Mouse (Mus musculus): ENCODE data around the gene Slit1. TPM values are rescaled to one million over a fixed set of nuclear protein-coding genes. Genes with fewer than 3 reads are reported as not detected.

Gene Slit1
- polyA plus RNA-seq, 1 experiment from 2014 or later, result 32.8 TPM

GRCm38 (mm10) chr19:41685453-41686086 is 57.9 kb downstream of the Slit1 start:
- Histone ChIP-seq H3K27me3 (replicated peaks) (no peaks in the 10 kb centered on the region), H3K4me1 (peaks cover 70% of the 10 kb centered on the region), H3K9ac (replicated peaks) (no peak overlapping the region), H3K27ac (replicated peaks) (no peak overlapping the region), H3K9me3 (replicated peaks) (no peaks in the 10 kb centered on the region), H3K4me2 (no peak overlapping the region), H3K36me3 (no peaks in the 10 kb centered on the region), H3K4me3 (replicated peaks) (no peak overlapping the region)
- no peak for ATAC-seq (ENCODE audit: low FRiP score)
- 69% methylated on average over 13 of the region's 13 CpGs for WGBS

DNA sequence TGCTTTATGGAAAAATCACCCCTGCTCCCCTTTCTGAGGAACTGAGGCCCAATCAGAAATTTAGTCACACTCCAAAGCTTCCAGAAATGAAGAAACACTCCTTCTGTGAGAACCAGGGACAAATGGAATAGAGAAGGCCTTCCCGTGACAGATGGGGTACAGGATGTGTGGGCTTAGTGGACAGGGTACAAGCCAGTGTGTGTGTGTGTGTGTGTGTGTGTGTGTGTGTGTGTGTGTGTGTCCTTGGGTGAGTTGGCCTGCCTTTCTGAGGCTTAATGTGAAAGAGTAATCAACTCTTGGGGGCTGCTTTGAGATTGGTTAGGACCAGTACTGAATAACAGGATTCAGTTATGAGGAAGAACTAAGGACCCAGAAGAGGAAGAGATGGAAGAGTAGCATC is 58.6 kb downstream of the Slit1 start:
- no peaks in the 10 kb centered on the region for H3K36me3 ChIP-seq
- 86% methylated on average over 1 of the region's 1 CpGs for WGBS
- no peak overlapping the region for H3K9ac ChIP-seq (replicated peaks)
- ATAC-seq (ENCODE audit: low FRiP score), result no peak
- no peak overlapping the region for H3K4me3 ChIP-seq (replicated peaks)
- H3K27me3 ChIP-seq (replicated peaks), result no peaks in the 10 kb centered on the region
- H3K27ac ChIP-seq (replicated peaks), result 0 out of 2 replicates have a peak overlapping the region, but pooled peaks have one; percentile 28
- peaks cover 63% of the 10 kb centered on the region for H3K4me1 ChIP-seq
- no peak overlapping the region for H3K4me2 ChIP-seq
- no peaks in the 10 kb centered on the region for H3K9me3 ChIP-seq (replicated peaks)

DNA sequence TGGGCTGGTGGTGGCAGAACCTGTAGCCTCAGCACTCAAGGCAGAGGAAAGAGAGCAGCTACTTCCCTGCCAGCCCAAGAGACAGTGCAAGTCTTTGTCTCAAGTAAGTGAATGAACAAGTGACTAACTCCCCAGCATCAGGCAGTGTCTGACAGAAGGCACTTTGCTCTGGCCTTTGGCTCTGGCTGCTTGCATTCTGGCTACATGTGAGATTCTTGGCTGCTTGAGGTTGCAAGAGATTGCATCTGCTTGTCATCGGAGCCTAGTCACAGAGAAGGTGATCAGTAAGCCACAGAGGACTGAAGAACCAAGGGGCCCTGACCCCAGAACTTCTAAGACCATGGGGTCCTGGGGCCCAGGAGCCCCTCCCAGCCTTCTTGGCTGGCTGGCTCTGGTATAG is 59.5 kb downstream of the Slit1 start:
- no peaks in the 10 kb centered on the region for H3K9me3 ChIP-seq (replicated peaks)
- no peak for ATAC-seq (ENCODE audit: low FRiP score)
- H3K27ac ChIP-seq (replicated peaks), result no peak overlapping the region; the same call in 1 of the 2 replicates
- H3K4me3 ChIP-seq (replicated peaks), result no peak overlapping the region
- no peaks in the 10 kb centered on the region for H3K27me3 ChIP-seq (replicated peaks)
- WGBS, result 73% methylated on average over 1 of the region's 1 CpGs
- no peaks in the 10 kb centered on the region for H3K36me3 ChIP-seq
- no peak overlapping the region for H3K4me2 ChIP-seq
- H3K4me1 ChIP-seq, result peaks cover 62% of the 10 kb centered on the region
- H3K9ac ChIP-seq (replicated peaks), result no peak overlapping the region

- Histone ChIP-seq H3K4me2 (no peak overlapping the region), H3K4me1 (peaks cover 63% of the 10 kb centered on the region), H3K27ac (replicated peaks) (0 out of 2 replicates have a peak overlapping the region, but pooled peaks have one; percentile 38), H3K36me3 (no peaks in the 10 kb centered on the region), H3K4me3 (replicated peaks) (no peak overlapping the region), H3K27me3 (replicated peaks) (no peaks in the 10 kb centered on the region), H3K9me3 (replicated peaks) (no peaks in the 10 kb centered on the region), H3K9ac (replicated peaks) (no peak overlapping the region)
- no peak for ATAC-seq (ENCODE audit: low FRiP score)
- WGBS, result 78% methylated on average over 1 of the region's 1 CpGs
Measured at GRCm38 (mm10) chr19:41680267-41680666, 63.2 kb downstream of the Slit1 start.

- H3K4me2 ChIP-seq, result peak overlapping the region; percentile 24
- no peaks in the 10 kb centered on the region for H3K9me3 ChIP-seq (replicated peaks)
- no peak for ATAC-seq (ENCODE audit: low FRiP score)
- H3K27ac ChIP-seq (replicated peaks), result peak overlapping the region; percentile 43; the same call in 1 of the 2 replicates
- 11% methylated on average over 15 of the region's 15 CpGs for WGBS
- H3K36me3 ChIP-seq, result no peaks in the 10 kb centered on the region
- H3K27me3 ChIP-seq (replicated peaks), result no peaks in the 10 kb centered on the region
- H3K4me1 ChIP-seq, result peaks cover 54% of the 10 kb centered on the region
- H3K9ac ChIP-seq (replicated peaks), result no peak overlapping the region
- H3K4me3 ChIP-seq (replicated peaks), result no peak overlapping the region
Measured at GRCm38 (mm10) chr19:41679028-41679427, 64.4 kb downstream of the Slit1 start.

DNA sequence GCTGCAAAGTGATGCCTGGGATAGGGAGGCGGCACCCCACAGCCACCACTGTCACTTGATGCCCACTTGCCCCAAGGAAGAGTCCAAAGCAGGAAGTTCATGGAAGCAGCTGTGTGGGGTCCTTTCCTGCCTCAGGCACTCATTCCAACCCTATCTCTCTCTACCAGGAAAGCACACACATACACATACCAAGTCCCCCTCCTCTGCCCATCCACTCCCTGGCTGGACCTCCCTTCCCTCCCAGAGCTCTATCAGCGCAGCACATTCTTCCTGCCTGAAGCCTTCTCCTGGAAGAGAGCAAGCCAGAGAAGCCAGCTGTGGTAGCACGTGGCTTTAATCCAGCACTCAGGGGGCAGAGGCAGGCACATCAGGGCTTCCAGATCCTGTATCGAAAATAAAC is 65.9 kb downstream of the Slit1 start:
- H3K9ac ChIP-seq (replicated peaks), result no peak overlapping the region
- H3K4me1 ChIP-seq, result peaks cover 61% of the 10 kb centered on the region
- no peak overlapping the region for H3K27ac ChIP-seq (replicated peaks)
- no peaks in the 10 kb centered on the region for H3K27me3 ChIP-seq (replicated peaks)
- H3K9me3 ChIP-seq (replicated peaks), result no peaks in the 10 kb centered on the region
- WGBS, result 67% methylated on average over 4 of the region's 4 CpGs
- no peak for ATAC-seq (ENCODE audit: low FRiP score)
- H3K4me2 ChIP-seq, result no peak overlapping the region
- H3K4me3 ChIP-seq (replicated peaks), result no peak overlapping the region
- H3K36me3 ChIP-seq, result no peaks in the 10 kb centered on the region

- peak overlapping the region; percentile 58; the same call in 1 of the 2 replicates for H3K27ac ChIP-seq (replicated peaks)
- H3K9me3 ChIP-seq (replicated peaks), result no peaks in the 10 kb centered on the region
- no peak overlapping the region for H3K9ac ChIP-seq (replicated peaks)
- peaks cover 63% of the 10 kb centered on the region for H3K4me1 ChIP-seq
- no peak overlapping the region for H3K4me3 ChIP-seq (replicated peaks)
- no peaks in the 10 kb centered on the region for H3K36me3 ChIP-seq
- no peak overlapping the region for H3K4me2 ChIP-seq
- 27% methylated on average over 8 of the region's 8 CpGs for WGBS
- no peaks in the 10 kb centered on the region for H3K27me3 ChIP-seq (replicated peaks)
- peak; percentile 45; the same call in 1 of the 2 replicates for ATAC-seq (ENCODE audit: low FRiP score)
Measured at GRCm38 (mm10) chr19:41675583-41675982, 67.9 kb downstream of the Slit1 start.

DNA sequence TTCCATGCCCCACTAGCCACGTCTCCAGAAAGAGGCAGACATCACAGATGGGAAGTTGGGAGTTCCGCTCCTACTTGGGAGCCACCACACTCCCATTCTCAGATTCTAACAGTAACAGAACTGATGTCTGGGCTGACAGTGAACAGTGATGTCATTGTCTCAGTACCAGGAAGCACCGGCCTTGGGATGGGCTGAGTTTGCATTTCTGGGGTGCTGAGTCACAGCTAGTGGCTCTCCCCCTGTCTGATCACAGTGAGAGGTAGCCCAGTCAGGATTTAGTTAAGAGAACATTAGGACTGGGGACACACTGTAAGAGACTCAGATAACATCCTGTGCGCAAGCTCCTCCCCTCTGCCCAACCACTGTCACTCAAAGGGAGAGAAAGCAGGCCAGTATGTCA is 69.1 kb downstream of the Slit1 start:
- WGBS, result 80% methylated on average over 4 of the region's 4 CpGs
- no peak overlapping the region for H3K4me2 ChIP-seq
- H3K27me3 ChIP-seq (replicated peaks), result no peaks in the 10 kb centered on the region
- no peak overlapping the region for H3K4me3 ChIP-seq (replicated peaks)
- H3K4me1 ChIP-seq, result peaks cover 71% of the 10 kb centered on the region
- H3K9me3 ChIP-seq (replicated peaks), result no peaks in the 10 kb centered on the region
- no peak overlapping the region for H3K9ac ChIP-seq (replicated peaks)
- no peak overlapping the region for H3K27ac ChIP-seq (replicated peaks)
- no peak for ATAC-seq (ENCODE audit: low FRiP score)
- H3K36me3 ChIP-seq, result no peaks in the 10 kb centered on the region

GRCm38 (mm10) chr19:41672836-41673235 is 70.6 kb downstream of the Slit1 start:
- no peaks in the 10 kb centered on the region for H3K36me3 ChIP-seq
- H3K4me2 ChIP-seq, result no peak overlapping the region
- H3K4me3 ChIP-seq (replicated peaks), result no peak overlapping the region
- H3K9ac ChIP-seq (replicated peaks), result no peak overlapping the region
- ATAC-seq (ENCODE audit: low FRiP score), result no peak
- 29% methylated on average over 4 of the region's 4 CpGs for WGBS
- no peak overlapping the region for H3K27ac ChIP-seq (replicated peaks)
- no peaks in the 10 kb centered on the region for H3K27me3 ChIP-seq (replicated peaks)
- peaks cover 68% of the 10 kb centered on the region for H3K4me1 ChIP-seq
- H3K9me3 ChIP-seq (replicated peaks), result no peaks in the 10 kb centered on the region

- no peak for ATAC-seq (ENCODE audit: low FRiP score)
- H3K9ac ChIP-seq (replicated peaks), result no peak overlapping the region
- H3K36me3 ChIP-seq, result no peaks in the 10 kb centered on the region
- H3K4me2 ChIP-seq, result no peak overlapping the region
- H3K9me3 ChIP-seq (replicated peaks), result no peaks in the 10 kb centered on the region
- H3K27me3 ChIP-seq (replicated peaks), result no peaks in the 10 kb centered on the region
- 0 out of 2 replicates have a peak overlapping the region, but pooled peaks have one; percentile 65 for H3K27ac ChIP-seq (replicated peaks)
- WGBS, result 20% methylated on average over 7 of the region's 7 CpGs
- H3K4me3 ChIP-seq (replicated peaks), result no peak overlapping the region
- peaks cover 53% of the 10 kb centered on the region for H3K4me1 ChIP-seq
Measured at GRCm38 (mm10) chr19:41670931-41671330, 72.5 kb downstream of the Slit1 start.

DNA sequence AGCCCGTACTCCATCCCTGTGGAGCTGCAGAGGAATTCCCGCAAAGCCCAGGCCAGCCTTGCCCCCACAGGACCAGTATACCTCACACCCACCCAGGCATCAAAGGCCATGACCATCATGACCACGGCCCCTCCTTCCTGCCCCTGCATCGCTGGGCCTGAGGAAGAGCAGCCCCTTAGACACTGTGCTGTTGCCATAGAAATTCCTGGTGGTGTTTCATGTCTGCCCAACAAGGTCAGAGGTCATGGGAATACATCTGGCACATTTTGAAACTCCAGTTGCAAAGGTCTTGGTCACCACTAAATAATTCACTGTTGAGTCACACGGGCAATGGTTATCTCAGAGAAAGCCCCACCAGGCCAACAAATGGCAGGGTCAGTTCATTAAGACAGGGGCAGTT is 73.0 kb downstream of the Slit1 start:
- Histone ChIP-seq H3K9ac (replicated peaks) (no peak overlapping the region), H3K9me3 (replicated peaks) (no peaks in the 10 kb centered on the region), H3K4me3 (replicated peaks) (no peak overlapping the region), H3K27me3 (replicated peaks) (0 out of 2 replicates have a peak, but pooled peaks cover 3% of the 10 kb centered on the region), H3K36me3 (no peaks in the 10 kb centered on the region), H3K27ac (replicated peaks) (peak overlapping the region; percentile 65; the same call in 1 of the 2 replicates), H3K4me2 (no peak overlapping the region), H3K4me1 (peaks cover 53% of the 10 kb centered on the region)
- 8% methylated on average over 5 of the region's 5 CpGs for WGBS
- ATAC-seq (ENCODE audit: low FRiP score), result no peak

DNA sequence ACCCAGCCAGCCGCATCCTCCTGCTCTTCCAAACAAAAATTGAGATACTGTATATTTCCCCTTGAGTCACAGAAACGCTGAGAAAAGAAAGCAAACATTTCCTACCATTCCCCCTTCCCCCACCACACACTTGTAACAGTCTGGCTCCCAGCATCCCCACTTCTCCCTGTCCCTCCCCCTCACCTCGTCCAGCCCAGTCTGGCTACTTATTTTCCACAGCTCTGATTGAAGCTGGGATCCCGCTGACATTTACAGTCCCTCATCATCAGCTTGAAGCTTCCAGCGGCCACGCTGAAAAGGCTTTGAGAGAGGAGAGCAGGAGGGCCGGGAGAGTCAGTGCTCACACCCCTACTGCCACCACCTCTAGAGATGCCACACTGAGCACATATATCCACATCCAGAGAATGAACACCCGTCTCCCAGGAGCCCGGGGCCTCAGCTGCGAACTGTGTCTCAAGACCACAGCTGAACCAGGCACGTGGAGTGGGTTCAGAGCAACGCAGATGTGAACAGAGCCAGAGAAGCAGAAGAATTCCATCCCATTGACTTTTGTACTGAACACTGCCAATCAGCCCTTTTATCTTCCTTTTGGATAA is 73.6 kb downstream of the Slit1 start:
- peak overlapping the region; percentile 18; the same call in 1 of the 2 replicates for H3K9ac ChIP-seq (replicated peaks)
- WGBS, result 10% methylated on average over 12 of the region's 12 CpGs
- no peaks in the 10 kb centered on the region for H3K9me3 ChIP-seq (replicated peaks)
- 0 out of 2 replicates have a peak, but pooled peaks have one; percentile 9 for ATAC-seq (ENCODE audit: low FRiP score)
- H3K4me1 ChIP-seq, result peaks cover 55% of the 10 kb centered on the region
- 0 out of 2 replicates have a peak overlapping the region, but pooled peaks have one; percentile 2 for H3K4me2 ChIP-seq
- H3K36me3 ChIP-seq, result no peaks in the 10 kb centered on the region
- H3K4me3 ChIP-seq (replicated peaks), result no peak overlapping the region
- H3K27ac ChIP-seq (replicated peaks), result peak overlapping the region; percentile 65
- 0 out of 2 replicates have a peak, but pooled peaks cover 5% of the 10 kb centered on the region for H3K27me3 ChIP-seq (replicated peaks)
